In the genomic region with DNA sequence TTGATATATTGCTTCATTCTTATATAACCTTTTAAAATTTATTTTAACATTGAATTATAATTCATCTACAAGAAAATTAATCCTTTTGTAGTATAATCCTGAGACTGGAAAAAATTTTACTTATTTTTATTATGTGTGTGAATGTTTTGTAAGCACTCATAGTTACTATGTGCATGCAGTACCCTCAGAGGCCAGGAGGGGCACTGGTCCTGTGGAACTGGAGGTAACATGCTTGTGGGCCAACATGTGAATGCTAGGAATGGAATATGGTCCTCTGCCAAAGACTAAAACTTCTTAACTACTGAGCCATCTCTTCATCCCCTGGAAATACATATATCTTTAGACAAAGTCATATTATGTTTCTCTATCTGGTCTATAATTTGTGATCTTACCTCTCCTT, we compare ENCODE assay signal across 9 mouse cellular contexts.
DNase-seq lines count a peak whose midpoint lies in the region; ATAC-seq and TF ChIP-seq lines count a peak whose summit lies in the region.
"Had no signal": no experiment of that assay in that cellular context is flagged by ENCODE, and none has a peak within 500 bp of the region (broad histone marks: within the 10 kb centered on the region; RNA-seq: fewer than 3 reads in every experiment).

No protein-coding gene starts in this region.

- H3K4me1 ChIP-seq in kidney, postnatal 0 days (replicated peaks; ENCODE audit: insufficient read depth, low read length), result no peaks in the 10 kb centered on the region

- no peak overlapping the region for H3K9ac ChIP-seq in kidney, postnatal 0 days (ENCODE audit: low read depth, low read length)

- H3K9me3 ChIP-seq in kidney, postnatal 0 days (replicated peaks; ENCODE audit: low read length), result no peaks in the 10 kb centered on the region

- no peak for ATAC-seq in kidney, postnatal 0 days (replicated peaks; ENCODE audit: low FRiP score, low read depth)

- no peak overlapping the region for H3K4me2 ChIP-seq in kidney, postnatal 0 days (ENCODE audit: low read length)

- H3K4me3 ChIP-seq in kidney, postnatal 0 days (replicated peaks; ENCODE audit: low read depth, low read length), result no peak overlapping the region

- H3K27me3 ChIP-seq in kidney, postnatal 0 days (ENCODE audit: insufficient read depth, low read length), result no peaks in the 10 kb centered on the region

- no peak for DNase-seq in kidney, postnatal 0 days (ENCODE audit: low spot score)
- DNase-seq in kidney, adult 8-10 months, result no peak
- DNase-seq in thymus, postnatal 14 days, result peak; percentile 3
- DNase-seq in thymus, postnatal 36 days, result no peak
- DNase-seq in c-Kit-positive CD71-positive TER-119-positive erythroid progenitor cells, embryonic 14.5 days (ENCODE audit: low spot score), result peak; percentile 4
- DNase-seq in right cerebral cortex, adult 18-20 months, result no peak
- no peak for DNase-seq in gastrocnemius, postnatal 10 days
- DNase-seq: adrenal gland, adult 8-10 months; thymus, adult 2 months had no signal

- H3K27ac ChIP-seq in kidney, postnatal 0 days, result no peak overlapping the region

- no peaks in the 10 kb centered on the region for H3K36me3 ChIP-seq in kidney, postnatal 0 days (ENCODE audit: insufficient read depth, low read length)

- peak; percentile 47; the same call in 1 of the 2 replicates for TF ChIP-seq CTCF in kidney, postnatal 0 days (IDR thresholded peaks at IDR 0.05; ENCODE audit: low read depth)

Comparison
In these comparisons a context has a peak if more than half of its experiments do, and no peak if none do; other contexts are left out.
1. DNase-seq: peak in thymus, postnatal 14 days (single experiment) and c-Kit-positive CD71-positive TER-119-positive erythroid progenitor cells, embryonic 14.5 days (single experiment); none in kidney, postnatal 0 days (single experiment), kidney, adult 8-10 months (0 of 2), thymus, postnatal 36 days (0 of 2), right cerebral cortex, adult 18-20 months (single experiment) and gastrocnemius, postnatal 10 days (single experiment).